Mouse (Mus musculus) C2C12 (cell line): ENCODE measurements around the gene Sema3b. TPM values are rescaled to one million over a fixed set of nuclear protein-coding genes. Genes with fewer than 3 reads are reported as not detected.

Source experiments
- H3K27me3 ChIP-seq: one replicate; pipeline ENCODE4 v1.6.1; 2011; ENCODE audit not compliant: control insufficient read depth, insufficient read depth, insufficient read length
- H3K36me3 ChIP-seq: one replicate; pipeline ENCODE4 v1.6.1; 2011; ENCODE audit not compliant: control insufficient read depth, insufficient read depth
- H3K4me3 ChIP-seq: one replicate; pipeline ENCODE4 v1.5.1; 2011; ENCODE audit warnings: mild to moderate bottlenecking, control low read depth; ENCODE audit not compliant: poor library complexity, insufficient read depth, severe bottlenecking
- H3K79me2 ChIP-seq: one replicate; pipeline ENCODE4 v1.6.1; 2011; ENCODE audit not compliant: control insufficient read depth, insufficient read depth
- H3K79me3 ChIP-seq: one replicate; pipeline ENCODE4 v1.6.1; 2011; ENCODE audit warnings: low read depth, control low read depth
- H3ac ChIP-seq: one replicate; pipeline ENCODE3; 2011; ENCODE audit warnings: low read depth; ENCODE audit not compliant: control insufficient read depth, insufficient read length
- CEBPB ChIP-seq: IDR thresholded peaks from one replicate; pipeline ENCODE4 v1.6.1; 2011; ENCODE audit warnings: low read depth, mild to moderate bottlenecking, control low read depth, moderate library complexity
- CTCF ChIP-seq: IDR thresholded peaks from one replicate; pipeline ENCODE4 v1.5.1; 2011; ENCODE audit not compliant: control insufficient read depth, insufficient read depth, insufficient read length
- FOSL1 ChIP-seq: IDR thresholded peaks from one replicate; pipeline ENCODE4 v1.8.0; 2011; ENCODE audit warnings: mild to moderate bottlenecking, low read length; ENCODE audit not compliant: poor library complexity, insufficient read depth, severe bottlenecking
- MAX ChIP-seq: IDR thresholded peaks from one replicate; pipeline ENCODE4 v1.6.1; 2011; ENCODE audit warnings: mild to moderate bottlenecking, control low read depth
- MYOD1 ChIP-seq: IDR thresholded peaks from one replicate; pipeline ENCODE4 v1.6.1; 2011; ENCODE audit warnings: low read depth; ENCODE audit not compliant: control insufficient read depth, insufficient read length
- MYOG ChIP-seq: IDR thresholded peaks from one replicate; pipeline ENCODE4 v1.6.1; 2011; ENCODE audit not compliant: control insufficient read depth, insufficient read length; ENCODE audit errors: extremely low read depth
- USF1 ChIP-seq: IDR thresholded peaks from one replicate; pipeline ENCODE4 v1.6.1; 2011; ENCODE audit warnings: low read depth, mild to moderate bottlenecking, control low read depth, moderate library complexity
- polyA plus RNA-seq: library from polyadenylated mRNA; unstranded; fragments of >200 nt; fragmentation: generic; extraction: Trizol; gene quantifications from one replicate; pipeline ENCODE4 v1.2.1, GENCODE M21; 2012; ENCODE audit warnings: missing spikeins

The Sema3b gene
- polyA plus RNA-seq, 1 experiment: 13.7 TPM

GRCm38 (mm10) chr9:107644495-107645152 is 35.6 kb upstream of the Sema3b start:
- no peaks in the 10 kb centered on the region for H3K79me2 ChIP-seq
- no peaks in the 10 kb centered on the region for H3K79me3 ChIP-seq
- TF ChIP-seq CEBPB (no peak), CTCF (peak; percentile 96)
- H3K27me3 ChIP-seq: no peaks in the 10 kb centered on the region
- peak overlapping the region; percentile 25 for H3K4me3 ChIP-seq
- H3K36me3 ChIP-seq: no peaks in the 10 kb centered on the region
- peak overlapping the region; percentile 58 for H3ac ChIP-seq

- Histone ChIP-seq H3K79me3 (no peaks in the 10 kb centered on the region), H3ac (no peak overlapping the region), H3K4me3 (no peak overlapping the region), H3K79me2 (no peaks in the 10 kb centered on the region), H3K36me3 (no peaks in the 10 kb centered on the region), H3K27me3 (no peaks in the 10 kb centered on the region)
- no peak for TF ChIP-seq FOSL1
- no peak for TF ChIP-seq MAX
- no peak for TF ChIP-seq MYOD1
- TF ChIP-seq MYOG: no peak
- TF ChIP-seq CEBPB: no peak
- no peak for TF ChIP-seq CTCF
- TF ChIP-seq USF1: no peak
These were observed 34.6 kb upstream of the Sema3b start for GRCm38 (mm10) chr9:107643544-107644214.

- no peaks in the 10 kb centered on the region for H3K36me3 ChIP-seq
- H3K79me2 ChIP-seq: no peaks in the 10 kb centered on the region
- no peak overlapping the region for H3ac ChIP-seq
- no peaks in the 10 kb centered on the region for H3K27me3 ChIP-seq
- no peak for TF ChIP-seq MYOG
- TF ChIP-seq FOSL1: no peak
- no peak for TF ChIP-seq CEBPB
- no peak for TF ChIP-seq MYOD1
- no peak for TF ChIP-seq MAX
- no peak for TF ChIP-seq CTCF
- no peak for TF ChIP-seq USF1
- H3K4me3 ChIP-seq: no peak overlapping the region
- H3K79me3 ChIP-seq: no peaks in the 10 kb centered on the region
These were observed 32.6 kb upstream of the Sema3b start for GRCm38 (mm10) chr9:107641666-107642065.

- Histone ChIP-seq H3K27me3 (no peaks in the 10 kb centered on the region), H3K36me3 (no peaks in the 10 kb centered on the region), H3K4me3 (no peak overlapping the region), H3K79me3 (no peaks in the 10 kb centered on the region), H3ac (no peak overlapping the region), H3K79me2 (no peaks in the 10 kb centered on the region)
- TF ChIP-seq FOSL1 (no peak), MAX (no peak), MYOD1 (no peak), MYOG (no peak), CEBPB (no peak), USF1 (no peak), CTCF (no peak)
These were observed 31.3 kb upstream of the Sema3b start for GRCm38 (mm10) chr9:107640257-107640772.

- H3K27me3 ChIP-seq: no peaks in the 10 kb centered on the region
- H3ac ChIP-seq: no peak overlapping the region
- H3K79me3 ChIP-seq: peaks cover 22% of the 10 kb centered on the region
- H3K36me3 ChIP-seq: no peaks in the 10 kb centered on the region
- peaks cover 30% of the 10 kb centered on the region for H3K79me2 ChIP-seq
- H3K4me3 ChIP-seq: no peak overlapping the region
- no peak for TF ChIP-seq USF1
- TF ChIP-seq CTCF: no peak
- TF ChIP-seq MAX: no peak
- no peak for TF ChIP-seq MYOG
- no peak for TF ChIP-seq FOSL1
- no peak for TF ChIP-seq CEBPB
- no peak for TF ChIP-seq MYOD1
These were observed 28.0 kb upstream of the Sema3b start for GRCm38 (mm10) chr9:107637070-107637469.
